Mouse (Mus musculus) stomach, embryonic 14.5 days (tissue): ENCODE results near the gene Kprp. TPM values are rescaled to one million over a fixed set of nuclear protein-coding genes. Genes with fewer than 3 reads are reported as not detected.
"Not testable (repeated sequence)": the region's sequence is repeated elsewhere in the genome, so short reads cannot be mapped to it uniquely, and the experiment has no call there.

ENCODE experiments used
- ATAC-seq: fragments of 200-750 bp; cut with Nextera tagmentation; 2 replicates; pipeline ENCODE4 v1.8.0; 2017; ENCODE audit warnings: low read depth, moderate TSS enrichment; ENCODE audit not compliant: insufficient number of reproducible peaks, insufficient read depth, low FRiP score
- H3K27ac ChIP-seq: fragments of 300-500 bp; sonication (generic); 2 replicates; pipeline ENCODE4 v1.5.1; 2014; ENCODE audit warnings: mild to moderate bottlenecking, low read length, moderate library complexity, mixed read lengths
- H3K27me3 ChIP-seq: fragments of 300-500 bp; sonication (generic); 2 replicates; pipeline ENCODE4 v1.6.1; 2014; ENCODE audit warnings: low read length, control low read depth, mixed read lengths; ENCODE audit not compliant: control insufficient read depth, insufficient read depth
- H3K36me3 ChIP-seq: fragments of 300-500 bp; sonication (generic); 2 replicates; pipeline ENCODE4 v1.6.1; 2014; ENCODE audit warnings: mild to moderate bottlenecking, control low read depth, low read length, moderate library complexity, mixed read lengths; ENCODE audit not compliant: control insufficient read depth, insufficient read depth
- H3K4me1 ChIP-seq: fragments of 300-500 bp; sonication (generic); 2 replicates; pipeline ENCODE4 v1.6.1; 2014; ENCODE audit warnings: low read length, control low read depth, mixed read lengths; ENCODE audit not compliant: control insufficient read depth, insufficient read depth
- H3K4me2 ChIP-seq: fragments of 300-500 bp; sonication (generic); replicated peaks from 2 replicates; pipeline ENCODE4 v1.6.1; 2014; ENCODE audit warnings: low read depth, low read length, control low read depth
- H3K4me3 ChIP-seq: fragments of 300-500 bp; sonication (generic); 2 replicates; pipeline ENCODE4 v1.5.1; 2014; ENCODE audit warnings: low read depth, low read length, control low read depth
- H3K9ac ChIP-seq: fragments of 300-500 bp; sonication (generic); replicated peaks from 2 replicates; pipeline ENCODE4 v1.6.1; 2014; ENCODE audit warnings: low read depth, mild to moderate bottlenecking, control low read depth, low read length, moderate library complexity, mixed read lengths
- H3K9me3 ChIP-seq: fragments of 300-500 bp; sonication (generic); 2 replicates; pipeline ENCODE4 v1.6.1; 2016; ENCODE audit warnings: low read depth, low read length, control low read depth; ENCODE audit not compliant: control insufficient read depth
- WGBS: fragments of 180-500 bp; shearing (Covaris S2); extraction: QIAGEN DNeasy Blood & Tissue Kit; methylation state at CpG from one replicate; pipeline ENCODE4 v1.1.7; 2014; 5-methylcytosine and 5-hydroxymethylcytosine counted together
- polyA plus RNA-seq: library from polyadenylated mRNA; unstranded; fragments of >200 nt; fragmentation: Nextera tagmentation; extraction: Ambion mirVana; gene quantifications from 2 replicates; pipeline ENCODE4 v1.2.1, GENCODE M21; 2014

Gene Kprp
- polyA plus RNA-seq = 0.15 TPM in 1 of 2 replicates, not detected in the other

- Histone ChIP-seq H3K4me2 (no peak within 1 kb of the TSS), H3K27me3 (no peaks in the 10 kb centered on the region), H3K9me3 (no peaks in the 10 kb centered on the region), H3K27ac (no peak within 1 kb of the TSS), H3K9ac (no peak within 1 kb of the TSS), H3K36me3 (no peaks in the 10 kb centered on the region), H3K4me1 (no peaks in the 10 kb centered on the region), H3K4me3 (no peak within 1 kb of the TSS)
- 23% methylated on average over 1 of the region's 1 CpGs for WGBS
- ATAC-seq = no peak
Measured at GRCm38 (mm10) chr3:92827108-92827507, at the start of gene Kprp. Gene Kprp (minus strand): TSS chr3:92827247.

GRCm38 (mm10) chr3:92874180-92874579 lies 47.1 kb upstream of the Kprp start:
- H3K4me1 ChIP-seq = no peaks in the 10 kb centered on the region
- H3K27me3 ChIP-seq = no peaks in the 10 kb centered on the region
- ATAC-seq = no peak
- no peak overlapping the region for H3K4me3 ChIP-seq
- H3K27ac ChIP-seq = no peak overlapping the region
- H3K36me3 ChIP-seq = no peaks in the 10 kb centered on the region
- H3K4me2 ChIP-seq = no peak overlapping the region
- H3K9ac ChIP-seq = no peak overlapping the region
- H3K9me3 ChIP-seq = no peaks in the 10 kb centered on the region
- WGBS = 82% methylated on average over 3 of the region's 3 CpGs

GRCm38 (mm10) chr3:92870116-92870515 lies 43.1 kb upstream of the Kprp start, which contains the start of gene 2310050C09Rik:
Gene 2310050C09Rik (minus strand): TSS chr3:92870216.
- no peak within 1 kb of the TSS for H3K9ac ChIP-seq
- no peaks in the 10 kb centered on the region for H3K9me3 ChIP-seq
- 70% methylated on average over 4 of the region's 4 CpGs for WGBS
- H3K27me3 ChIP-seq = no peaks in the 10 kb centered on the region
- H3K4me1 ChIP-seq = no peaks in the 10 kb centered on the region
- no peak for ATAC-seq
- H3K4me3 ChIP-seq = no peak within 1 kb of the TSS
- H3K27ac ChIP-seq = no peak within 1 kb of the TSS
- no peak within 1 kb of the TSS for H3K4me2 ChIP-seq
- no peaks in the 10 kb centered on the region for H3K36me3 ChIP-seq

GRCm38 (mm10) chr3:92851186-92851585 lies 24.1 kb upstream of the Kprp start, which contains the start of gene Lce1l:
Gene Lce1l (minus strand): TSS chr3:92851286.
- ATAC-seq = no peak
- Histone ChIP-seq H3K36me3 (no peaks in the 10 kb centered on the region), H3K4me1 (no peaks in the 10 kb centered on the region), H3K9ac (no peak within 1 kb of the TSS), H3K4me2 (no peak within 1 kb of the TSS), H3K27ac (no peak within 1 kb of the TSS), H3K4me3 (no peak within 1 kb of the TSS), H3K9me3 (no peaks in the 10 kb centered on the region), H3K27me3 (no peaks in the 10 kb centered on the region)
- 85% methylated on average over 3 of the region's 3 CpGs for WGBS

- Histone ChIP-seq H3K27ac (no peak overlapping the region), H3K36me3 (no peaks in the 10 kb centered on the region), H3K27me3 (no peaks in the 10 kb centered on the region), H3K4me2 (no peak overlapping the region), H3K4me3 (no peak overlapping the region), H3K9ac (no peak overlapping the region), H3K9me3 (no peaks in the 10 kb centered on the region), H3K4me1 (no peaks in the 10 kb centered on the region)
- WGBS = 26% methylated on average over 1 of the region's 1 CpGs
- no peak for ATAC-seq
Measured at GRCm38 (mm10) chr3:92825808-92826207, 1.2 kb downstream of the Kprp start.

DNA sequence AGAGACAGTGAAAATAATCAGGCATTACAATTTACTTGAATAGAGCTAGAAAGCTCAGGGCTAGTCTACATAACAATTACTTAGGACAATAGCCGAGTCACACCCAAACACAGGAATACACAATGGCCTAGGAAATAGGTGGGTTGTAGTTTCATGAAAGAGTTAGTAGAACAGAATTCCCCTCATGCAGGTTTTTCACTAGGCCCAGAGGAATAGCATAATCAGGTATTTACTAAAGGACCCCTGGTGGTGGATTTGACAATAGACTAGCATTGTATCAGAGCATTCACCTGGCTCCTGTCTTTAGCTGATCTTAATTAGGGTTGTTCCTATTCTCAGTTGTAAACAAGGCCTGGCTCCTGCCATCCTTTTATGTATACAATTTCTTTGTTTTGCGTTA lies 11.0 kb downstream of the Kprp start:
- ATAC-seq, H3K27ac ChIP-seq, H3K36me3 ChIP-seq, H3K9ac ChIP-seq, H3K9me3 ChIP-seq, H3K4me2 ChIP-seq, H3K4me3 ChIP-seq, H3K27me3 ChIP-seq, H3K4me1 ChIP-seq: not testable (repeated sequence)
- 92% methylated on average over 2 of the region's 2 CpGs for WGBS

DNA sequence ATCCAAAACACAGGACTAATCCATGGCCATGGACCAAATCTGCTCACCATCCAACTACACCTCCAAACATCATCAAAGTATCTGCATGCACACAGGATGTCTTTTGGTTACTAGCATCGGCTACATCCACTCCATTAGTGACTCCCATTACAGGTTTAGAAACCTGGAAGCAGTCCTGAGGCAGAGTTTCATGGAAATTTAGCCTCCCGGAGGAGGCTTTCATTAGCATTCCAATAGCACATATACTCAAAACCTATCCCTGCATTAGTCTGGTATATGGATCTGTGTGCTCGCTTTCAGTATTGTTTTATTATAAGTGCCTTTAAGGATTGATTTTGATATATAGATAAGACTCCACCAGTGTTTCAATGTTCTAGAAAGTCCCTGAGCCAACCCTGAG lies 11.5 kb downstream of the Kprp start:
- Histone ChIP-seq H3K9me3 (no peaks in the 10 kb centered on the region), H3K9ac (no peak overlapping the region), H3K27ac (no peak overlapping the region), H3K4me2 (no peak overlapping the region), H3K36me3 (no peaks in the 10 kb centered on the region), H3K4me3 (no peak overlapping the region), H3K27me3 (no peaks in the 10 kb centered on the region), H3K4me1 (no peaks in the 10 kb centered on the region)
- ATAC-seq = no peak
- 91% methylated on average over 3 of the region's 3 CpGs for WGBS

GRCm38 (mm10) chr3:92807791-92808190 lies 19.3 kb downstream of the Kprp start, which contains the start of gene Lce1k:
Gene Lce1k (minus strand): TSS chr3:92807891.
- Histone ChIP-seq H3K27me3 (no peaks in the 10 kb centered on the region), H3K36me3 (no peaks in the 10 kb centered on the region), H3K9ac (no peak within 1 kb of the TSS), H3K4me1 (no peaks in the 10 kb centered on the region), H3K27ac (no peak within 1 kb of the TSS), H3K9me3 (no peaks in the 10 kb centered on the region), H3K4me2 (no peak within 1 kb of the TSS), H3K4me3 (no peak within 1 kb of the TSS)
- no peak for ATAC-seq

- H3K4me3 ChIP-seq = no peak within 1 kb of the TSS
- H3K4me1 ChIP-seq = no peaks in the 10 kb centered on the region
- ATAC-seq = no peak
- no peak within 1 kb of the TSS for H3K9ac ChIP-seq
- no peaks in the 10 kb centered on the region for H3K27me3 ChIP-seq
- no peak within 1 kb of the TSS for H3K27ac ChIP-seq
- H3K36me3 ChIP-seq = no peaks in the 10 kb centered on the region
- no peak within 1 kb of the TSS for H3K4me2 ChIP-seq
- WGBS = 88% methylated on average over 1 of the region's 1 CpGs
- H3K9me3 ChIP-seq = no peaks in the 10 kb centered on the region
Measured at GRCm38 (mm10) chr3:92790414-92790813, 36.6 kb downstream of the Kprp start, which contains the start of gene Lce1j. Gene Lce1j (minus strand): TSS chr3:92790514.
